Mouse (Mus musculus) MEL (cell line): ENCODE data around the gene March10.

Experiments
- CTCF ChIP-seq, 3 experiments: IDR thresholded peaks in 2 of 3; conservative IDR thresholded peaks in 1 of 3; 2 replicates each; pipeline ENCODE4 v1.5.1; 2011 to 2012; ENCODE audit warnings: low read length in 3 of 3, low read depth in 2 of 3, mild to moderate bottlenecking in 2 of 3, improper control_type of control experiment in 1 of 3, inconsistent platforms in 1 of 3, mixed read lengths in 1 of 3, moderate library complexity in 1 of 3; ENCODE audit not compliant: control insufficient read depth in 1 of 3, insufficient read depth in 1 of 3, poor library complexity in 1 of 3, severe bottlenecking in 1 of 3
- ELF1 ChIP-seq: IDR thresholded peaks from 2 replicates; pipeline ENCODE4 v1.6.1; 2014; ENCODE audit warnings: low read depth, mild to moderate bottlenecking, inconsistent platforms, low read length, improper control_type of control experiment, moderate library complexity
- GATA1 ChIP-seq: IDR thresholded peaks from 2 replicates; pipeline ENCODE4 v1.6.1; 2011; ENCODE audit warnings: low read depth, low read length, improper control_type of control experiment
- MXI1 ChIP-seq: IDR thresholded peaks from 2 replicates; pipeline ENCODE4 v1.6.1; 2011; ENCODE audit warnings: mild to moderate bottlenecking, low read depth, low read length, improper control_type of control experiment
- POLR2A ChIP-seq, 2 experiments: IDR thresholded peaks; 2 replicates each; pipeline ENCODE4 v1.6.1; 2011 to 2012; ENCODE audit warnings: low read length in 2 of 2, mild to moderate bottlenecking in 2 of 2, control low read depth in 1 of 2, improper control_type of control experiment in 1 of 2, low read depth in 1 of 2, moderate library complexity in 1 of 2; ENCODE audit not compliant: control insufficient read depth in 1 of 2, insufficient read depth in 1 of 2, poor library complexity in 1 of 2
- POLR2AphosphoS2 ChIP-seq: IDR thresholded peaks from 2 replicates; pipeline ENCODE4 v1.6.1; 2011; ENCODE audit warnings: low read length, improper control_type of control experiment
- TAL1 ChIP-seq: IDR thresholded peaks from 2 replicates; pipeline ENCODE4 v1.6.1; 2012; ENCODE audit warnings: mild to moderate bottlenecking, inconsistent platforms, low read length, moderate library complexity, mixed read lengths
- TCF12 ChIP-seq: IDR thresholded peaks from 2 replicates; pipeline ENCODE4 v1.6.1; 2014; ENCODE audit warnings: low read depth, mild to moderate bottlenecking, inconsistent platforms, low read length, improper control_type of control experiment, moderate library complexity
- ZC3H11A ChIP-seq: IDR thresholded peaks from 2 replicates; pipeline ENCODE4 v1.6.1; 2012; ENCODE audit warnings: low read depth, mild to moderate bottlenecking, inconsistent platforms, low read length, improper control_type of control experiment
- ZNF384 ChIP-seq: IDR thresholded peaks from 2 replicates; pipeline ENCODE4 v1.6.1; 2012; ENCODE audit warnings: low read depth, mild to moderate bottlenecking, inconsistent platforms, low read length, improper control_type of control experiment

GRCm38 (mm10) chr11:105349780-105350324 is 106.7 kb downstream of the March10 start:
- TF ChIP-seq POLR2A (IDR thresholded peaks at IDR 0.05; ENCODE audit: control insufficient read depth in 1 of 2, insufficient read depth in 1 of 2, low read depth in 1 of 2, low read length in 2 of 2, poor library complexity in 1 of 2): no peak
- no peak for TF ChIP-seq ZC3H11A
- no peak for TF ChIP-seq TAL1
- TF ChIP-seq ELF1: no peak
- no peak for TF ChIP-seq CTCF (IDR thresholded peaks at IDR 0.05 in 2 of 3, conservative IDR thresholded peaks at IDR 0.05 in 1 of 3; ENCODE audit: control insufficient read depth in 1 of 3, insufficient read depth in 1 of 3, low read depth in 2 of 3, low read length in 3 of 3, poor library complexity in 1 of 3, severe bottlenecking in 1 of 3)
- TF ChIP-seq TCF12: no peak
- TF ChIP-seq ZNF384: no peak
- no peak for TF ChIP-seq POLR2AphosphoS2
- TF ChIP-seq GATA1: no peak
- TF ChIP-seq MXI1: no peak
